Mouse (Mus musculus): ENCODE results near the gene Tas1r3. TPM values are rescaled to one million over a fixed set of nuclear protein-coding genes. Genes with fewer than 3 reads are reported as not detected.

Gene Tas1r3
- polyA plus RNA-seq, 1 experiment from 2014 or later, result 0.22 TPM

- Histone ChIP-seq H3K27ac (replicated peaks) (peak within 1 kb of the TSS; percentile 98), H3K27me3 (ENCODE audit: low read depth, poor library complexity, severe bottlenecking) (no peaks in the 10 kb centered on the region), H3K36me3 (peaks cover 83% of the 10 kb centered on the region), H3K4me3 (peak within 1 kb of the TSS; percentile 98), H3K4me1 (peaks cover 24% of the 10 kb centered on the region), H3K9me3 (replicated peaks) (no peaks in the 10 kb centered on the region)
- WGBS, result under 1% methylated on average over 60 of the region's 60 CpGs
- DNase-seq (ENCODE audit: low spot score), result peak; percentile 97
Measured at GRCm38 (mm10) chr4:155811929-155812664, 51.1 kb downstream of the Tas1r3 start, which contains the start of gene Ccnl2. TSS of gene Ccnl2 (plus strand) at chr4:155812489.

Small RNA genes lying within 50 kb of the gene (microRNA-seq; reads per million reads assigned to microRNA genes)
- not detected for gene Gm22991

Other genes with a start within 250 kb of the Tas1r3 start
- 79.6 and 82.3 TPM in 2 replicates for gene Cdk11b, start 238.5 kb downstream of the Tas1r3 start, polyA plus RNA-seq (2016; fragmentation: Nextera tagmentation; extraction: Ambion mirVana)
- gene Gm10563, start 218.0 kb downstream of the Tas1r3 start, polyA plus RNA-seq (2016; fragmentation: Nextera tagmentation; extraction: Ambion mirVana), result not detected in 2 replicates
- gene Mmp23, start 210.0 kb downstream of the Tas1r3 start, polyA plus RNA-seq (2016; fragmentation: Nextera tagmentation; extraction: Ambion mirVana), result 4.7 TPM in 2 replicates
- gene Mib2, start 194.2 kb downstream of the Tas1r3 start, polyA plus RNA-seq (2016; fragmentation: Nextera tagmentation; extraction: Ambion mirVana), result 22.0 and 22.5 TPM in 2 replicates
- gene Fndc10, start 169.0 kb downstream of the Tas1r3 start, polyA plus RNA-seq (2016; fragmentation: Nextera tagmentation; extraction: Ambion mirVana), result 0.98 and 1.1 TPM in 2 replicates
- 167 and 169 TPM in 2 replicates for gene Ssu72, start 158.6 kb downstream of the Tas1r3 start, polyA plus RNA-seq (2016; fragmentation: Nextera tagmentation; extraction: Ambion mirVana)
- 0.65 and 1.2 TPM in 2 replicates for gene Tmem240, start 128.6 kb downstream of the Tas1r3 start, polyA plus RNA-seq (2016; fragmentation: Nextera tagmentation; extraction: Ambion mirVana)
- 115 and 129 TPM in 2 replicates for gene Atad3a, start 102.3 kb downstream of the Tas1r3 start, polyA plus RNA-seq (2016; fragmentation: Nextera tagmentation; extraction: Ambion mirVana)
- 12.2 and 13.1 TPM in 2 replicates for gene Vwa1, start 88.7 kb downstream of the Tas1r3 start, polyA plus RNA-seq (2016; fragmentation: Nextera tagmentation; extraction: Ambion mirVana)
- gene Tmem88b, start 77.5 kb downstream of the Tas1r3 start, polyA plus RNA-seq (2016; fragmentation: Nextera tagmentation; extraction: Ambion mirVana), result 0.31 and 0.45 TPM in 2 replicates
- not detected in 2 replicates for gene Ankrd65, start 72.9 kb downstream of the Tas1r3 start, polyA plus RNA-seq (2016; fragmentation: Nextera tagmentation; extraction: Ambion mirVana)
- 235 and 260 TPM in 2 replicates for gene Mrpl20, start 60.5 kb downstream of the Tas1r3 start, polyA plus RNA-seq (2016; fragmentation: Nextera tagmentation; extraction: Ambion mirVana)
- 161 and 171 TPM in 2 replicates for gene Ccnl2, start 50.9 kb downstream of the Tas1r3 start, polyA plus RNA-seq (2016; fragmentation: Nextera tagmentation; extraction: Ambion mirVana)
- gene Aurkaip1, start 32.1 kb downstream of the Tas1r3 start, polyA plus RNA-seq (2016; fragmentation: Nextera tagmentation; extraction: Ambion mirVana), result 159 and 172 TPM in 2 replicates
- 50.7 and 53.1 TPM in 2 replicates for gene Mxra8, start 23.7 kb downstream of the Tas1r3 start, polyA plus RNA-seq (2016; fragmentation: Nextera tagmentation; extraction: Ambion mirVana)
- 5.0 and 5.4 TPM in 2 replicates for gene Dvl1, start 16.0 kb downstream of the Tas1r3 start, polyA plus RNA-seq (2016; fragmentation: Nextera tagmentation; extraction: Ambion mirVana)
- 21.6 and 24.6 TPM in 2 replicates for gene Cptp, start 6.1 kb upstream of the Tas1r3 start, polyA plus RNA-seq (2016; fragmentation: Nextera tagmentation; extraction: Ambion mirVana)
- 114 and 116 TPM in 2 replicates for gene Ints11, start 6.2 kb upstream of the Tas1r3 start, polyA plus RNA-seq (2016; fragmentation: Nextera tagmentation; extraction: Ambion mirVana)
- 50.7 and 53.4 TPM in 2 replicates for gene Pusl1, start 28.4 kb upstream of the Tas1r3 start, polyA plus RNA-seq (2016; fragmentation: Nextera tagmentation; extraction: Ambion mirVana)
- 24.3 and 38.4 TPM in 2 replicates for gene Acap3, start 28.5 kb upstream of the Tas1r3 start, polyA plus RNA-seq (2016; fragmentation: Nextera tagmentation; extraction: Ambion mirVana)
- gene Ube2j2, start 80.5 kb upstream of the Tas1r3 start, polyA plus RNA-seq (2016; fragmentation: Nextera tagmentation; extraction: Ambion mirVana), result 152 and 161 TPM in 2 replicates
- 18.9 and 23.8 TPM in 2 replicates for gene C1qtnf12, start 99.0 kb upstream of the Tas1r3 start, polyA plus RNA-seq (2016; fragmentation: Nextera tagmentation; extraction: Ambion mirVana)
- gene B3galt6, start 129.3 kb upstream of the Tas1r3 start, polyA plus RNA-seq (2016; fragmentation: Nextera tagmentation; extraction: Ambion mirVana), result 14.0 and 15.3 TPM in 2 replicates
- 131 and 138 TPM in 2 replicates for gene Sdf4, start 129.5 kb upstream of the Tas1r3 start, polyA plus RNA-seq (2016; fragmentation: Nextera tagmentation; extraction: Ambion mirVana)
- gene Tnfrsf4, start 150.5 kb upstream of the Tas1r3 start, polyA plus RNA-seq (2016; fragmentation: Nextera tagmentation; extraction: Ambion mirVana), result 0.42 and 0.88 TPM in 2 replicates
- 1.1 and 1.8 TPM in 2 replicates for gene Tnfrsf18, start 162.8 kb upstream of the Tas1r3 start, polyA plus RNA-seq (2016; fragmentation: Nextera tagmentation; extraction: Ambion mirVana)
- gene Ttll10, start 196.1 kb upstream of the Tas1r3 start, polyA plus RNA-seq (2016; fragmentation: Nextera tagmentation; extraction: Ambion mirVana), result 0.30 TPM in 1 of 2 replicates, not detected in the other
- 75.3 and 76.5 TPM in 2 replicates for gene 9430015G10Rik, start 246.6 kb upstream of the Tas1r3 start, polyA plus RNA-seq (2016; fragmentation: Nextera tagmentation; extraction: Ambion mirVana)

Data from midbrain, embryonic 10.5 days (tissue).